Mouse (Mus musculus) embryonic facial prominence, embryonic 12.5 days (tissue): Measurements from ENCODE around the gene Fam149b. TPM values are rescaled to one million over a fixed set of nuclear protein-coding genes. Genes with fewer than 3 reads are reported as not detected.

Source experiments
- ATAC-seq: fragments of 200-750 bp; cut with Nextera tagmentation; 2 replicates; pipeline ENCODE4 v1.8.0; 2017; ENCODE audit not compliant: insufficient number of reproducible peaks, insufficient read depth, low FRiP score, low TSS enrichment
- H3K27ac ChIP-seq: fragments of 300-500 bp; sonication (generic); 2 replicates; pipeline ENCODE4 v1.5.1; 2016; ENCODE audit warnings: mild to moderate bottlenecking
- H3K27me3 ChIP-seq: fragments of 300-500 bp; sonication (generic); 2 replicates; pipeline ENCODE4 v1.6.1; 2016; ENCODE audit warnings: mild to moderate bottlenecking, moderate library complexity
- H3K36me3 ChIP-seq: fragments of 300-500 bp; sonication (generic); 2 replicates; pipeline ENCODE4 v1.6.1; 2016; ENCODE audit warnings: mild to moderate bottlenecking
- H3K4me1 ChIP-seq: fragments of 300-500 bp; sonication (generic); 2 replicates; pipeline ENCODE4 v1.6.1; 2016
- H3K4me2 ChIP-seq: fragments of 300-500 bp; sonication (generic); replicated peaks from 2 replicates; pipeline ENCODE4 v1.6.1; 2016; ENCODE audit warnings: mild to moderate bottlenecking, moderate library complexity
- H3K4me3 ChIP-seq: fragments of 300-500 bp; sonication (generic); 2 replicates; pipeline ENCODE4 v1.5.1; 2016; ENCODE audit warnings: mild to moderate bottlenecking
- H3K9ac ChIP-seq: fragments of 300-500 bp; sonication (generic); 2 replicates; pipeline ENCODE4 v1.6.1; 2016; ENCODE audit warnings: mild to moderate bottlenecking, moderate library complexity
- H3K9me3 ChIP-seq: fragments of 300-500 bp; sonication (generic); 2 replicates; pipeline ENCODE4 v1.6.1; 2016; ENCODE audit warnings: mild to moderate bottlenecking, moderate library complexity
- WGBS: fragments of 180-500 bp; shearing (Covaris S2); methylation state at CpG from one replicate; pipeline ENCODE4 v1.1.7; 2016; 5-methylcytosine and 5-hydroxymethylcytosine counted together
- polyA plus RNA-seq: library from polyadenylated mRNA; unstranded; fragments of >200 nt; fragmentation: Nextera tagmentation; extraction: Ambion mirVana; gene quantifications from 2 replicates; pipeline ENCODE4 v1.2.1, GENCODE M21; 2016

Gene Fam149b
- polyA plus RNA-seq, 1 experiment from 2014 or later, result 53.5 TPM

GRCm38 (mm10) chr14:20363230-20363629 lies 15.3 kb downstream of the Fam149b start:
- no peak overlapping the region for H3K9ac ChIP-seq
- no peak overlapping the region for H3K27ac ChIP-seq
- no peaks in the 10 kb centered on the region for H3K4me1 ChIP-seq
- no peaks in the 10 kb centered on the region for H3K9me3 ChIP-seq
- no peak for ATAC-seq
- no peak overlapping the region for H3K4me3 ChIP-seq
- no peaks in the 10 kb centered on the region for H3K27me3 ChIP-seq
- H3K36me3 ChIP-seq, result peaks cover 63% of the 10 kb centered on the region
- no peak overlapping the region for H3K4me2 ChIP-seq
- WGBS, result 95% methylated on average over 4 of the region's 4 CpGs

GRCm38 (mm10) chr14:20368271-20368670 lies 20.3 kb downstream of the Fam149b start:
- Histone ChIP-seq H3K27me3 (no peaks in the 10 kb centered on the region), H3K4me1 (no peaks in the 10 kb centered on the region), H3K4me3 (no peak overlapping the region), H3K27ac (no peak overlapping the region), H3K9me3 (no peaks in the 10 kb centered on the region), H3K4me2 (no peak overlapping the region), H3K9ac (no peak overlapping the region), H3K36me3 (peaks cover 51% of the 10 kb centered on the region)
- WGBS, result 95% methylated on average over 3 of the region's 3 CpGs
- ATAC-seq, result no peak

GRCm38 (mm10) chr14:20370798-20371197 lies 22.8 kb downstream of the Fam149b start:
- Histone ChIP-seq H3K4me1 (no peaks in the 10 kb centered on the region), H3K4me3 (no peak overlapping the region), H3K4me2 (no peak overlapping the region), H3K36me3 (peaks cover 47% of the 10 kb centered on the region), H3K9ac (no peak overlapping the region), H3K27me3 (no peaks in the 10 kb centered on the region), H3K27ac (no peak overlapping the region), H3K9me3 (no peaks in the 10 kb centered on the region)
- no peak for ATAC-seq
- 88% methylated on average over 7 of the region's 7 CpGs for WGBS

- H3K4me3 ChIP-seq, result no peak overlapping the region
- peaks cover 55% of the 10 kb centered on the region for H3K36me3 ChIP-seq
- H3K9me3 ChIP-seq, result no peaks in the 10 kb centered on the region
- ATAC-seq, result no peak
- H3K4me1 ChIP-seq, result no peaks in the 10 kb centered on the region
- H3K4me2 ChIP-seq, result no peak overlapping the region
- no peaks in the 10 kb centered on the region for H3K27me3 ChIP-seq
- 88% methylated on average over 1 of the region's 1 CpGs for WGBS
- no peak overlapping the region for H3K27ac ChIP-seq
- no peak overlapping the region for H3K9ac ChIP-seq
Measured at GRCm38 (mm10) chr14:20371854-20372253, 23.9 kb downstream of the Fam149b start.

- H3K4me3 ChIP-seq, result no peak overlapping the region
- H3K36me3 ChIP-seq, result peaks cover 34% of the 10 kb centered on the region
- no peak overlapping the region for H3K27ac ChIP-seq
- H3K4me1 ChIP-seq, result no peaks in the 10 kb centered on the region
- H3K27me3 ChIP-seq, result no peaks in the 10 kb centered on the region
- no peaks in the 10 kb centered on the region for H3K9me3 ChIP-seq
- H3K9ac ChIP-seq, result no peak overlapping the region
- ATAC-seq, result no peak
- WGBS, result 82% methylated on average over 4 of the region's 4 CpGs
- H3K4me2 ChIP-seq, result no peak overlapping the region
Measured at GRCm38 (mm10) chr14:20377112-20377521, 29.2 kb downstream of the Fam149b start.

GRCm38 (mm10) chr14:20378313-20379061 lies 30.5 kb downstream of the Fam149b start:
- no peak for ATAC-seq
- Histone ChIP-seq H3K36me3 (peaks cover 35% of the 10 kb centered on the region), H3K9ac (no peak overlapping the region), H3K27ac (no peak overlapping the region), H3K4me3 (no peak overlapping the region), H3K4me2 (no peak overlapping the region), H3K27me3 (no peaks in the 10 kb centered on the region), H3K9me3 (no peaks in the 10 kb centered on the region), H3K4me1 (no peaks in the 10 kb centered on the region)
- WGBS, result 40% methylated on average over 13 of the region's 13 CpGs

GRCm38 (mm10) chr14:20379087-20379640 lies 31.2 kb downstream of the Fam149b start:
- H3K27ac ChIP-seq, result no peak overlapping the region
- H3K4me3 ChIP-seq, result no peak overlapping the region
- no peaks in the 10 kb centered on the region for H3K4me1 ChIP-seq
- ATAC-seq, result no peak
- H3K36me3 ChIP-seq, result peaks cover 37% of the 10 kb centered on the region
- WGBS, result 83% methylated on average over 5 of the region's 5 CpGs
- no peak overlapping the region for H3K9ac ChIP-seq
- H3K4me2 ChIP-seq, result no peak overlapping the region
- no peaks in the 10 kb centered on the region for H3K9me3 ChIP-seq
- H3K27me3 ChIP-seq, result no peaks in the 10 kb centered on the region

GRCm38 (mm10) chr14:20379753-20380430 lies 31.9 kb downstream of the Fam149b start:
- no peak overlapping the region for H3K4me3 ChIP-seq
- no peaks in the 10 kb centered on the region for H3K9me3 ChIP-seq
- no peaks in the 10 kb centered on the region for H3K4me1 ChIP-seq
- WGBS, result 88% methylated on average over 9 of the region's 9 CpGs
- H3K9ac ChIP-seq, result no peak overlapping the region
- no peak overlapping the region for H3K27ac ChIP-seq
- H3K27me3 ChIP-seq, result no peaks in the 10 kb centered on the region
- no peak overlapping the region for H3K4me2 ChIP-seq
- peaks cover 44% of the 10 kb centered on the region for H3K36me3 ChIP-seq
- ATAC-seq, result no peak

- under 1% methylated on average over 59 of the region's 59 CpGs for WGBS
- H3K4me3 ChIP-seq, result peak within 1 kb of the TSS; percentile 86
- peak within 1 kb of the TSS; percentile 85 for H3K9ac ChIP-seq
- peak within 1 kb of the TSS; percentile 86 for H3K27ac ChIP-seq
- H3K9me3 ChIP-seq, result no peaks in the 10 kb centered on the region
- H3K4me2 ChIP-seq, result peak within 1 kb of the TSS; percentile 69
- ATAC-seq, result peak; percentile 72
- peaks cover 37% of the 10 kb centered on the region for H3K36me3 ChIP-seq
- H3K4me1 ChIP-seq, result peaks cover 30% of the 10 kb centered on the region
- no peaks in the 10 kb centered on the region for H3K27me3 ChIP-seq
Measured at GRCm38 (mm10) chr14:20388441-20389129, 40.6 kb downstream of the Fam149b start, which contains the start of gene Dnajc9. Gene Dnajc9, minus strand, starts transcription at chr14:20388910.

- Histone ChIP-seq H3K4me1 (peaks cover 30% of the 10 kb centered on the region), H3K4me2 (peak overlapping the region; percentile 69), H3K36me3 (peaks cover 27% of the 10 kb centered on the region), H3K27ac (0 out of 2 replicates have a peak overlapping the region, but pooled peaks have one; percentile 86), H3K9me3 (no peaks in the 10 kb centered on the region), H3K4me3 (peak overlapping the region; percentile 86), H3K27me3 (no peaks in the 10 kb centered on the region), H3K9ac (peak overlapping the region; percentile 56)
- 84% methylated on average over 8 of the region's 8 CpGs for WGBS
- no peak for ATAC-seq
Measured at GRCm38 (mm10) chr14:20389446-20390079, 41.6 kb downstream of the Fam149b start.

GRCm38 (mm10) chr14:20392326-20392725 lies 44.4 kb downstream of the Fam149b start:
- H3K4me2 ChIP-seq, result peak overlapping the region; percentile 57; the same call in 1 of the 2 replicates
- no peak overlapping the region for H3K9ac ChIP-seq
- no peak overlapping the region for H3K27ac ChIP-seq
- H3K4me3 ChIP-seq, result no peak overlapping the region; the same call in 1 of the 2 replicates
- peaks cover 14% of the 10 kb centered on the region for H3K36me3 ChIP-seq
- WGBS, result 81% methylated on average over 4 of the region's 4 CpGs
- H3K9me3 ChIP-seq, result no peaks in the 10 kb centered on the region
- H3K4me1 ChIP-seq, result peaks cover 10% of the 10 kb centered on the region
- H3K27me3 ChIP-seq, result no peaks in the 10 kb centered on the region
- no peak for ATAC-seq
